Mouse (Mus musculus) bone marrow macrophage, adult 2 months (primary cell): ENCODE results near the gene Adamtsl1.

Source experiments
- CTCF ChIP-seq: IDR thresholded peaks from 2 replicates; pipeline ENCODE4 v1.5.1; 2012; ENCODE audit warnings: low read depth, mild to moderate bottlenecking, low read length, moderate library complexity
- POLR2A ChIP-seq: IDR thresholded peaks from 2 replicates; pipeline ENCODE4 v1.6.1; 2012; ENCODE audit warnings: mild to moderate bottlenecking, low read depth, low read length, borderline replicate concordance

DNA sequence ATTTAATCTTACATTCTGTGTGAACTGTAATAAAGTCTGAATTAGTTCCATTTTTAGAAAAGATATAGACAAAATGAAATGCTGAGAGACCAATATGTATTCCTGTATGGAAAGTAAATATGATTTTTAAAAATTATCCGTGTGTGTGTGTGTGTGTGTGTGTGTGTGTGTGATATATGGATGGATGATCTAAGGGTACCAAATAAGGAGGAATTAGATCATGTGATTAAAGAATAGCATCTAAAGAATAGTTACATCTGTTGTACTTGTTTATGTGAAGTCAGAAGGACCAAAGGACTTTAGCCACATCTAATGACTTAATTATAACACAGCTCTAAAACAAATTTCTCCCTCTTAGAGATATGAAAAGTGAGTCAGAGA is 310.7 kb downstream of the Adamtsl1 start:
- TF ChIP-seq POLR2A: no peak
- TF ChIP-seq CTCF: no peak
